Mouse (Mus musculus) thymus, postnatal 25 days (tissue): Measurements from ENCODE around the gene Map3k3.
A peak's percentile ranks its signal among the peaks of the same experiment; 100 is the strongest.

Experiments
- DNase-seq: peaks from one replicate; pipeline ENCODE4 v3.0.0; 2022

Map3k3 gene

DNA sequence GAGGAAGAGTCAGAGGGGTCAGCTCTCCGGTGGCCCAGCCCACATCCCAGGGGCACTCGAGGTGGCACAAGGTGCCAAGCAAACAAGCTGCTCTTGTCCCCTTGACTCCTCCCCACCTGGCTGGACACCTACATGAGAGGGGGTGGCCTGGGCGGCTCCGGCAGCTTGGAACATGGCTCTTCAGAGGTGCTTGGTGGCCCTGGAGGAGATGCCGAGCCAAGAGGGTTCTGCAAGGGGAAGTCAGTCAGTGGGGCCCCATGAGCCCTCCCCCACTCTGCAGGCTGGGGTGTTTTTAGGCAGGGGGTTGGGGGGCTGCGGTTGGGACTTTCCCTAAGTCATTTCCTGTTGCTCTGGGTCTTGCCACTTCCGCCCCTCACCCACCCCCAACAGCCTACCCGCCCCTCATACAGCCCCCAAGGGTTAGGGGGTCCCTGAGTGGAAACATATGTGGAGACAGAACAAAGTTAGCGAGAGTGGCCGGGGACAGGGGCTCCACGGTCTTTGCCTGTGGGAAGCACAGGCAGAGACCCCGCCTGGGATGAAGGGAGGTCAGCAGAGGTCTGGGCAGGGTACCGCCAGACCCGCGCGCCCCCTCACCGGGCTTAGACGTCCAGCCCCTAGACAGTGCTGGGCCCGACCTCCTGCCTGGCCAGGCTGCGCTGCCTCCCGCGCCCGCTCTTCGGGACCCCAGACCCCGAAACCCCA, 75.0 kb downstream of the Map3k3 start:
- peak; percentile 95 for DNase-seq

GRCm38 (mm10) chr11:106159921-106160840, 75.8 kb downstream of the Map3k3 start:
- peak; percentile 92 for DNase-seq

GRCm38 (mm10) chr11:106160841-106161721, 76.7 kb downstream of the Map3k3 start, which contains the start of the genes Gm10840 and Limd2:
Gene Gm10840, plus strand, starts transcription at chr11:106160850.
Gene Limd2, minus strand, starts transcription at chr11:106160860.
- peak; percentile 83 for DNase-seq

GRCm38 (mm10) chr11:106162237-106162636, 77.8 kb downstream of the Map3k3 start:
- no peak for DNase-seq

GRCm38 (mm10) chr11:106163546-106163945, 79.1 kb downstream of the Map3k3 start:
- no peak for DNase-seq

DNA sequence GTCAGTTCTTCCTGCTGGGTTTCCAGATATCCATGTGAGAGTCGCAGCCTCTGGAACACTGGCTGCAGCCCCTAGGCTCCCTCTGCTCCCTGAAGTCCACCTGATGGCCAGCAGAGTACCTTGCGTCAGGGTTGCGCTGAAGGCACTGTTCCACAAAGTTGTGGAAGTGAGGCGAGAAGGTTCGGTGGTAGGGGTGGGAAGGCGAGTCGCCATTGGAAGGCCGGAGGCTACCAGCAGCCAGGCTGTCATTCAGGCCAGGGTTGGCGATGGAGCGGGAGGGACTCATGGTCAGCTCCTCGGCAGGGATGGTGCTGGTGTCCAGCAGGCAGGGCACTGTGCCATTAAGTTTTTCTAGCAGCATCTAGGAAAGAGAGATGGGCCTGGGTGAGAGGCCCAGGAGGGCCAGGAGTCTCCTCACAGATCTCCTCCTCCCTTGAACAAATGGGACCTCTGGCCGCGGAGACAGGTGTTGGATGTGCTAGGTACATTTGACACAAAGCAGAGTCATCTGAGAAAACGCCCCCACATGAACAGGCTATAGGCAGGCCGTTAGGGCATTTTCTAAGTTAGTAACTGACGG, 80.3 kb downstream of the Map3k3 start:
- no peak for DNase-seq

- peak; percentile 69 for DNase-seq
Measured at GRCm38 (mm10) chr11:106167435-106167834, 83.0 kb downstream of the Map3k3 start.

GRCm38 (mm10) chr11:106170807-106171206, 86.4 kb downstream of the Map3k3 start:
- peak; percentile 82 for DNase-seq

DNA sequence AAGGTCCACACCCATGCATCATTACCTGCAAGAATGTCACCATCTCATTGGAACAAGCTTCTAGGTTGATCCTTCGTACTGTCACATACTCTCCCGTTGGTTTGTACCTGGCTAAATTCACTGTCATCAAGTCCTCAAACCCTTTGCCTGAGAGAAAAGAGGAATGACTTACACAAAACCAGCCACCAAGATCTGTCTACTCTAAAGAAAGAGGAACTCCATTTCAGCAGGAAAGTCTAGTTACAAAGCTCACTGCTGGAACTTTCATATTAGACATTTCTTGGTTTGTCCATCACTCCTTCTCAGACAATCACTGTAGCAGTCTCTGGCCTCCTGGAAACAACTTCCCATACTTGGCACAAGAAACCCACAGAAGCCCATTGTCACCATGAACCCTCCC, 88.8 kb downstream of the Map3k3 start:
- DNase-seq: no peak

DNA sequence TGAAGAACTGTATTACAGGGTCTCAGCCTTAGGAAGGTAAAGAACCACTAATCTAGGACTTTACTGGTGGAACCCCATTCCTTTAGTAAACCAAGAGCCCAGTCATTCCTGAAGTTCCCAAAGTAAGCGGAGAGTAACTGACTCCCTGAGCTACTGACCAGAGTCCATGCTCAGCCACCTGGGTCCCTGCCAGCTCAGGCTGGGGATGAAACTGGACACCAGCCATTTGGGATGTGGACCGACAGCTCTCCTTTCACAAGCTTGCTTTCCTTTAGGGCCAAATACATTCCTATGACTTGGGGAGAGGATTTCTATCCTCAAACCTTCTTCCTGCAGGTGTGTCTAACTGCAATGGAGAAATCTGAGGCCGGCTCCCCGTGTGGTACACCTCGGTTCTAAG, 90.0 kb downstream of the Map3k3 start:
- DNase-seq: no peak

- DNase-seq: no peak
Measured at GRCm38 (mm10) chr11:106175081-106175480, 90.7 kb downstream of the Map3k3 start.

DNA sequence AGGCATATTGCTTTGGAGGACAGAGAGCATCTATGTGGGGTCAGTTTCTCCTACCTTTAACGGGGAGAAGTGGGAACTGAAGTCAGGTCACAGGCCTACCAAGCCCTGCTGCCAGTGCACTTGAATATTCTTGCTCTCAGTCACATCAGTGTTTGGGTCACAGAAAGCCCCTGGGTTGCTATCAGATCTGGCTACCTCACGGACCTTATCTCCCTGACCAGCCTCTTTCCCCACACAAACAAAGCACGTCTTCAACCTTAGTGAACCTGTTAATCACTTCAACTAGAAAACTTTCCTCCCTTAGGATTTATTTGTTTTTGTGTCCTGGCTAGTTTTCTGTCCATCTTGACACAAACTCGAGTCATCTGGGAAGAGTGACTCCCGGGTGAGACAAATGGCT, 92.0 kb downstream of the Map3k3 start:
- DNase-seq: no peak

DNA sequence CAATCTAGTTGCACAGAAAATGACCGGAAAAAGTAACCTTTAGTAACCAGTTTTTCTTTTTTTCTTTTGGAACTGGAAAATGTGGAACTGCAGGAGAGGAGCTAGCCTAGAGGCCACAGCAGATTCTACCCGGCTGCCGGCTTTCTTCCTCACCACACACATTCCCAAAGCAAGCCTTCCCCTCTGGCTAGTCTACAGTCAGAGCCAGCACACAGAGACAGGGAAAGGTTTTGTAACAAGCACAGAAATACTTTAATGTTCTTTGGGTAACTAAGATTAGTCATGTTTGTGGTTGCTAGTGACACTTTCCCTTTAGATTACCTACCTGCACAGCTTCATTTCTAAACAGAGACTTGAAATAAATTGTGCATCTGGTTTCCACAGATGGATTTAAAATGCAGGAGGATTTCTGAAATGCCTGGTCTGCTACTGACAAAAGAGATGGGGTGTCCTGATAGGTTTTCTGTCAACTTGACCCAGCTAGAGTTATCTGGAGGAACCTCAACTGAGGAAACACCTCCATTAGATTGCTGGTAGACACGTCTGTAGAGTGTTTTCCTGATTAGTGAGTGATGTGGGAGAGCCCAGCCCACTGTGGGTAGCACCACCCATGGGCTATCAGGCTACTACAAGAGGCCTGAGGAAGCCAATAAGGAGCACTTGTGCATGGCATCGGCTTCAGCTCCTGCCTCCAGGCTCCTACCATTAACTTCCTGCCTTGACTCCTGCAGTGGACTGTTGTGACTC, 93.8 kb downstream of the Map3k3 start:
- no peak for DNase-seq

DNA sequence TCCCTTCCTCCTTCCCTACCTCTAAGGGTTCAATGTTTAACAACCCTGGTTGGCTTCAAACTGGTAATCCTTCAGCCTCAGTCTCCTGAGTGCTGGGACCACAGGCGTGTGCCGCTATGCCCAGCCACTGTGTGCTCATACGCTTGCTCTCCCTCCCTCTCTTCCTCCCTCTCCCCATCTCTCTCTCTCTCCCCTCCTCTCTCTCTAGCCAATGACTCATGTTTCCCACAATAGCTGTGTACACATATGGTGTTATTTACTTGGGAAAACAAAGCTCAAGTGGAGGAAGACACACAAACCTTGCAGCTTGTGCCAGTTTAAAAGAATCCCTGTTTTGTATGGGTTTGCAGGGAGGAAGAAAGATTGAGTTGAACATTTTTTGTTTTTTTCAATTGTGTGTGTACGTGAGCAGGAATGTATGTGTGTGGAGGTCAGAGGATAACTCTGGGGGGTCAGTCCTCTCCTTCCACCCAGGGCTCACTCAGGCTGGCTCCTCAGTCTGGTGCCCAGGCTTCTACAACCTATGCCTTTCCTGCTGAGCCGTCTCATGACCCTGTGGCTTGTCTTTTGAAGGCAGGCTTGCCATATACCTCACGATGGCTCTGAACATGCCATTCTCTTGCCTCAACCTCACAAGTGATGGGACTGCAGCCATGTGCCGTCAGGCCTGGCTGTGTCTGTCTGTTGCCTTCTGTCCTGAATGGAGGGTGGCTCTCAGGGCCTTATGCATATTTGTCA, 95.5 kb downstream of the Map3k3 start:
- no peak for DNase-seq

DNA sequence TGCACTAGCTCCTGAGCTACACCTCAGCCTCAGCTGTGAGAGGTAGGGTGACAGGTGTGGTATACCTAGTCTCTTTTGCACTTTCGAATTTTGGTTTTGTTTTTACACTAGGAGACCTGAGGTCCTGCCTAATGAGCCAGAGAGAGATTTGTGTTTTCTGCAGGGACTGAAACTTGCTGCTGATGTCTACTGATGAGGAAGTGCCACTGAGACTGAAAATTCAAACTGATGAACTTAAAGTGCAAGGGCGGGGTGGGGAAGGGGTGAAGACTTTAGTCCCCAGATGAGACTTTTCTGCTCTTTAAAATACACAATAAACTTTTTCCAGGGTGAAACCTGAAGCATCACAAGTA, 96.0 kb downstream of the Map3k3 start:
- DNase-seq: no peak

- DNase-seq: no peak
Measured at GRCm38 (mm10) chr11:106187326-106187725, 102.9 kb downstream of the Map3k3 start.

DNA sequence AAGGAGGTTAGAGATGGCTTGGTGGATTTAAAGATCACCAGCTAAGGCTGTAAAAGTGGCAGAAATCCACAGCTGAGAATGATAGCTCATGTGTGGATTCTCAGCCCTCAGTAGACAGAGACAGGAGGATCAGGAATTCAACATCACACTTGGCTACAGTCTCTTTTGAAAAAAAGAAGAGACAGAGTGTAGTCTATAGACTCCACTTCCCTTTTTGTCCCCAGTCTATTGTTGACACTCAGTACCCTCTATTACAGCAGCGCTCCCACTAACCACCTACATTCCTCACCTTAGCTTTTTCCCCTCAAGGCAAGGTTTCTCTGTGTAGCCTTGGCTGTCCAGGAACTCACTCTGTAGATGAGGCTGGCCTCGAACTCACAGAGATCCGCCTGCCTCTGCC, 107.3 kb downstream of the Map3k3 start:
- DNase-seq: no peak

DNA sequence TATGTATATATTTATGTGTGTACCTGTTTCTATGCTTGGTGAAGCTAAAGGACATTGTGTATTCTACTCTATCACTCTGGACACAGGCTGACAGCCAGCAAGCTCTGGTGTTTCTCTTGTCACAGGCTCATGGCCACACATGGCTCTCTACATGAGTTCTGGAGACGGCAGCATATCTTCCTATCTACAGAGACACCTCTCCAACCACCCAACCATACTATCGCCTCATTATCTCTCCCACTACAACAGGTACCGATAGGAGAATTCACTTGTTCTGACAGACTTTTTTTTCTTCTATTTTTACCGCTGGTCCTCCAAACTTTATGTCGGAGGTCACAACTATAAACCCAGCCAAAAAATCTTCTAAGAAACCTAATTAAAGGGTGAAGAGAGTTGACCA, 107.8 kb downstream of the Map3k3 start:
- no peak for DNase-seq

DNA sequence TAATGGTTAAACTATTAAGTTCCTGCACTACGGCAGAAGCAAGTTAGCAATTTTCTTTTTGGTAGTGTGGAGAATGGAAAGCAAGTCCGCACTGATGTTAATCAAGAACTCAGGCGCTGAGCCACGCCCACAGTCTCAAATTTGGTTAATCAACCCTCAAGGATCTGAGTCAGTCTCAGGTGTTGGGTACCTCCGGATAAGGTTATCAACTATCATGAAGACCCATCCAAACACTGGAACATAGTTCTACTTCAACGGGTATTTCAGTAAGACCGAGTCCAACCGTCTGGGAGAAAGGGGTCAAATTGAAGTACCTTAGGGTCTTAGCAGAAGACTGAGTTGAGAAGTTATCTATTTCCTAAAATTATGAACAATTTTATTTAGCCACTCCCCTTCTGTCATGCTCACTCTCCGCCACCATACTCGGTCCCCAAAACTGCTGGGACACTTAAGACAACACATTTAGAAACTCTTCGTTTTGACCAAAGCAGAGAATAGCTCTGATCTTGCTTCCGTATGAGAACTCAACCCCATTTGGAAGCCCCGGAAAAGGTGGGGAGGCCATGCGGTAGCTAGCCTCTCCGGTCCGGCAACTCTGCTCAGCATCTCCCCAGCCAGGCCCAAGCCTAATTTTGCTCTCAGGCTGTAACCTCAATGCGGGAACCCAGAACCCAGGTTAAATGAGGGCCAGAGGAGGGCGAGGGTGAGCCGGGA, 108.4 kb downstream of the Map3k3 start:
- no peak for DNase-seq

GRCm38 (mm10) chr11:106193371-106194154, 109.2 kb downstream of the Map3k3 start:
- DNase-seq: peak; percentile 97
